Mouse (Mus musculus) C2C12 (cell line): ENCODE results near the gene Ppm1h.

Experiments
- CEBPB ChIP-seq: IDR thresholded peaks from one replicate; pipeline ENCODE4 v1.6.1; 2011; ENCODE audit warnings: low read depth, mild to moderate bottlenecking, control low read depth, moderate library complexity
- CTCF ChIP-seq: IDR thresholded peaks from one replicate; pipeline ENCODE4 v1.5.1; 2011; ENCODE audit not compliant: control insufficient read depth, insufficient read depth, insufficient read length
- FOSL1 ChIP-seq: IDR thresholded peaks from one replicate; pipeline ENCODE4 v1.8.0; 2011; ENCODE audit warnings: mild to moderate bottlenecking, low read length; ENCODE audit not compliant: poor library complexity, insufficient read depth, severe bottlenecking
- MAX ChIP-seq: IDR thresholded peaks from one replicate; pipeline ENCODE4 v1.6.1; 2011; ENCODE audit warnings: mild to moderate bottlenecking, control low read depth
- MYOD1 ChIP-seq: IDR thresholded peaks from one replicate; pipeline ENCODE4 v1.6.1; 2011; ENCODE audit warnings: low read depth; ENCODE audit not compliant: control insufficient read depth, insufficient read length
- MYOG ChIP-seq: IDR thresholded peaks from one replicate; pipeline ENCODE4 v1.6.1; 2011; ENCODE audit not compliant: control insufficient read depth, insufficient read length; ENCODE audit errors: extremely low read depth
- USF1 ChIP-seq: IDR thresholded peaks from one replicate; pipeline ENCODE4 v1.6.1; 2011; ENCODE audit warnings: low read depth, mild to moderate bottlenecking, control low read depth, moderate library complexity

DNA sequence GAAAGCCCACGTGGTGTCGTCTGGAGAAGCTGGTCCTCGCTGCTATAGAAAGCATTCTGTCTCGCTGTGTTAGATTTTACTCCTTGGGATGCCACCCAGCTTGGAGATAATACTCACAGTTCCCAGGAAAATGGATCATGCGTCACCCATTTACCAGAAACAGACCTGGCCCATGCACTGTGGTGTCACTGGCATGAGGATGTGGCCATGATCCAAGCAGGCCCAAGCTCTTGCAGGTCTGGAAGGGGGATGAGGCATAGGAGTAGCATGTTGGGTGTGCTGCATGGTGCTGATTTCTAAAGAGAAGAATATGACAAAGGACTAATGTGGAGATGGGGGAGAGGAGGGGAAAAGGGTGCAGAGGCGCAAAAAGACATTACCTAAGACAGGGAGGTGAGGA is 141.2 kb downstream of the Ppm1h start:
- no peak for TF ChIP-seq CTCF
- no peak for TF ChIP-seq MYOD1
- no peak for TF ChIP-seq CEBPB
- TF ChIP-seq FOSL1: no peak
- no peak for TF ChIP-seq MYOG
- TF ChIP-seq USF1: no peak
- no peak for TF ChIP-seq MAX
